Mouse (Mus musculus) kidney, adult 2 months (tissue): ENCODE measurements around the gene Mien1. TPM values are rescaled to one million over a fixed set of nuclear protein-coding genes. Genes with fewer than 3 reads are reported as not detected.

ENCODE experiments used
- DNase-seq: peaks from one replicate; pipeline ENCODE4 v3.0.0; 2021
- H3K27ac ChIP-seq: fragments of 200-500 bp; 2 replicates; pipeline ENCODE4 v1.5.1; 2012; ENCODE audit warnings: low read depth, low read length, control low read depth, inconsistent platforms; ENCODE audit not compliant: insufficient read depth
- H3K27me3 ChIP-seq: fragments of 200-500 bp; replicated peaks from 2 replicates; pipeline ENCODE4 v1.6.1; 2012; ENCODE audit warnings: mild to moderate bottlenecking, moderate library complexity, low read length, inconsistent platforms; ENCODE audit not compliant: control insufficient read depth, insufficient read depth
- H3K36me3 ChIP-seq: fragments of 200-500 bp; 2 replicates; pipeline ENCODE4 v1.6.1; 2012; ENCODE audit warnings: mild to moderate bottlenecking, moderate library complexity, low read length, inconsistent platforms; ENCODE audit not compliant: control insufficient read depth, insufficient read depth
- H3K4me1 ChIP-seq: fragments of 200-500 bp; 2 replicates; pipeline ENCODE4 v1.6.1; 2011; ENCODE audit warnings: low read length; ENCODE audit not compliant: control insufficient read depth, insufficient read depth
- H3K4me3 ChIP-seq: fragments of 200-500 bp; 2 replicates; pipeline ENCODE4 v1.5.1; 2011; ENCODE audit warnings: mild to moderate bottlenecking, low read depth, low read length, control low read depth; ENCODE audit not compliant: insufficient read depth
- CTCF ChIP-seq: fragments of 200-500 bp; conservative IDR thresholded peaks from 2 replicates; pipeline ENCODE4 v1.5.1; 2011; ENCODE audit warnings: low read depth, mild to moderate bottlenecking, control low read depth, low read length, moderate library complexity, mixed read lengths; ENCODE audit not compliant: insufficient read depth, insufficient read length
- POLR2A ChIP-seq: fragments of 200-500 bp; IDR thresholded peaks from one replicate; pipeline ENCODE4 v1.6.1; 2011; ENCODE audit warnings: low read depth, low read length, control low read depth
- WGBS: fragments of 180-500 bp; shearing (Covaris S2); methylation state at CpG from one replicate; pipeline ENCODE4 v1.1.7; 2018; 5-methylcytosine and 5-hydroxymethylcytosine counted together
- polyA plus RNA-seq: library from polyadenylated mRNA; depleted of rRNA; stranded (reverse); fragments of >200 nt; gene quantifications from 2 replicates; pipeline ENCODE4 v1.2.3, GENCODE M21; 2012

Mien1 gene
- polyA plus RNA-seq, 1 experiment = 179 TPM

- 86% methylated on average over 9 of the region's 9 CpGs for whole genome bisulfite sequencing
- DNase-seq = no peak
- no peak overlapping the region for H3K4me3 ChIP-seq
- TF ChIP-seq POLR2A = no peak
- no peak for TF ChIP-seq CTCF
- 0 out of 2 replicates have a peak, but pooled peaks cover 5% of the 10 kb centered on the region for H3K36me3 ChIP-seq
- H3K27ac ChIP-seq = no peak overlapping the region
- no peaks in the 10 kb centered on the region for H3K27me3 ChIP-seq
- H3K4me1 ChIP-seq = 0 out of 2 replicates have a peak, but pooled peaks cover 8% of the 10 kb centered on the region
Observed at GRCm38 (mm10) chr11:98459860-98460259, 21.1 kb upstream of the Mien1 start.

GRCm38 (mm10) chr11:98459071-98459741, 20.4 kb upstream of the Mien1 start:
- TF ChIP-seq POLR2A (no peak), CTCF (no peak)
- no peaks in the 10 kb centered on the region for H3K27me3 ChIP-seq
- no peak for DNase-seq
- H3K27ac ChIP-seq = no peak overlapping the region
- 51% methylated on average over 11 of the region's 11 CpGs for WGBS
- 0 out of 2 replicates have a peak, but pooled peaks cover 8% of the 10 kb centered on the region for H3K4me1 ChIP-seq
- H3K4me3 ChIP-seq = no peak overlapping the region
- peaks cover 8% of the 10 kb centered on the region for H3K36me3 ChIP-seq

- Histone ChIP-seq H3K27me3 (no peaks in the 10 kb centered on the region), H3K4me1 (0 out of 2 replicates have a peak, but pooled peaks cover 8% of the 10 kb centered on the region), H3K27ac (no peak overlapping the region), H3K4me3 (peak overlapping the region; percentile 60), H3K36me3 (peaks cover 11% of the 10 kb centered on the region)
- TF ChIP-seq POLR2A (no peak), CTCF (no peak)
- 6% methylated on average over 27 of the region's 30 CpGs for WGBS
- no peak for DNase-seq
Observed at GRCm38 (mm10) chr11:98458121-98458990, 19.6 kb upstream of the Mien1 start.

DNA sequence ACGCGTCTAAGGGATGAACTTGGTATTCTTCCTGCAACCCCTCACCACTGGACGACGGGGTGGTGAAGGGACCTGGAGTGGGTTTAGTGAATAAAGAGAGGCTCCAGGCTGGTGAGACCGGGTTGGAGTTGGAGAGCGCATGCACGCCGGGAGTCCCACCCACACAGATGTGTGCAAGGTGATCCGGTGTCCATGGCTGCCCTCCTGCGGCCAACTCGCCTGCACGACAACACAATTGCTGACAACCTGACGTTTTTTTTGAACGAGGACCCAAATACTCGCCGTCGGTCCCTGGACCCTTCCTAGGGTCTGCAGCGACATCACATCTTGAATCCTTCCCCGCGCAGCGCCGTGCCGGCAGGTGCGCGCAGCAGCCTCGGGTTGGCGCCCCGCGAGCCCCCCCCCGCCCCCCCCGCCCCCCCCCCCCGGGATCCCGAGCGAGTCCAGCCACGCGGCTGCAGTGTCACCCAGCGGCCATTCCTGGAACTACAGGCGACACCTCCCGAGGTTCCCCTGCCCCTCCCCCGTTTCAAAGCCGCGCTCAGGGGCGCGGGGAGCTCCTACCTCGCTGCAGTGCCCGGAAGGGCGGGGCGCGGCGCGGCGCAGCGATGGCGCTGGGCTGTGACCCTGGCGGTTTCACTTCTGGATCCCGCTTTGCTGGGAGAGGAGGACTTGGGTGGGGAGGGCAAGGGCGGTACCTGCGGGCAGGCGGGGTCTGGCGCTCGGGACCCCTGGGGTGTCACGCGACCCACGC, 18.8 kb upstream of the Mien1 start:
- Histone ChIP-seq H3K4me3 (peak overlapping the region; percentile 60), H3K27ac (peak overlapping the region; percentile 62; the same call in 1 of the 2 replicates), H3K36me3 (peaks cover 13% of the 10 kb centered on the region), H3K27me3 (no peaks in the 10 kb centered on the region), H3K4me1 (0 out of 2 replicates have a peak, but pooled peaks cover 8% of the 10 kb centered on the region)
- no peak for TF ChIP-seq POLR2A
- peak; percentile 65 for TF ChIP-seq CTCF
- DNase-seq = peak; percentile 90
- under 1% methylated on average over 59 of the region's 64 CpGs for WGBS

DNA sequence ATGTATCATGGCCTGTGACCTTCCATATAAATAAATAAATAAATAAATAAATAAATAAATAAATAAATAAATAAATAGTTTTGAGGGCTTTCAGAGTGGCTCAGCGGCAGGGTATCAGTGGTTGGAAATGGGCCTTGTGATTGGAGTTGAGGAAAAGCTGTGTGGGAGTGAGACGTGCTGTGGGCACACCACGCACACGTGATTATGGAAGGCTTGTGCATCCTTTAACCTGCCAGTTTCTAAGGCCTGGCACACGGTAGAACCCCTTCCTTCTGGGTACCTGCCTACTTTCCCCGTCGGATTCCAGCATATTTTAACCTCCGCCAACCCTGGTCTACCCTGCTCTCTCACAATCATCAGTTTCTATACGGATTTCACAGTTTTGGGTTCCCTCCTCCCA, 18.2 kb upstream of the Mien1 start:
- peak overlapping the region; percentile 62; the same call in 1 of the 2 replicates for H3K27ac ChIP-seq
- 20% methylated on average over 9 of the region's 9 CpGs for WGBS
- 0 out of 2 replicates have a peak, but pooled peaks cover 8% of the 10 kb centered on the region for H3K4me1 ChIP-seq
- TF ChIP-seq CTCF (0 out of 2 replicates have a peak, but pooled peaks have one; percentile 1), POLR2A (no peak)
- peaks cover 16% of the 10 kb centered on the region for H3K36me3 ChIP-seq
- peak overlapping the region; percentile 60 for H3K4me3 ChIP-seq
- H3K27me3 ChIP-seq = no peaks in the 10 kb centered on the region
- no peak for DNase-seq

GRCm38 (mm10) chr11:98456545-98456944, 17.8 kb upstream of the Mien1 start:
- H3K4me1 ChIP-seq = 0 out of 2 replicates have a peak, but pooled peaks cover 8% of the 10 kb centered on the region
- H3K27me3 ChIP-seq = no peaks in the 10 kb centered on the region
- DNase-seq = peak; percentile 19
- H3K36me3 ChIP-seq = peaks cover 19% of the 10 kb centered on the region
- WGBS = 56% methylated on average over 5 of the region's 5 CpGs
- no peak overlapping the region for H3K4me3 ChIP-seq
- TF ChIP-seq CTCF = no peak
- TF ChIP-seq POLR2A = no peak
- H3K27ac ChIP-seq = no peak overlapping the region
